Mouse (Mus musculus) retina, adult 2 months (tissue): ENCODE data around the gene Flad1.

ENCODE experiments used
- DNase-seq: peaks from one replicate; pipeline ENCODE4 v3.0.0-alpha.2; 2012; ENCODE audit warnings: low read depth, low spot score

Gene Flad1

DNA sequence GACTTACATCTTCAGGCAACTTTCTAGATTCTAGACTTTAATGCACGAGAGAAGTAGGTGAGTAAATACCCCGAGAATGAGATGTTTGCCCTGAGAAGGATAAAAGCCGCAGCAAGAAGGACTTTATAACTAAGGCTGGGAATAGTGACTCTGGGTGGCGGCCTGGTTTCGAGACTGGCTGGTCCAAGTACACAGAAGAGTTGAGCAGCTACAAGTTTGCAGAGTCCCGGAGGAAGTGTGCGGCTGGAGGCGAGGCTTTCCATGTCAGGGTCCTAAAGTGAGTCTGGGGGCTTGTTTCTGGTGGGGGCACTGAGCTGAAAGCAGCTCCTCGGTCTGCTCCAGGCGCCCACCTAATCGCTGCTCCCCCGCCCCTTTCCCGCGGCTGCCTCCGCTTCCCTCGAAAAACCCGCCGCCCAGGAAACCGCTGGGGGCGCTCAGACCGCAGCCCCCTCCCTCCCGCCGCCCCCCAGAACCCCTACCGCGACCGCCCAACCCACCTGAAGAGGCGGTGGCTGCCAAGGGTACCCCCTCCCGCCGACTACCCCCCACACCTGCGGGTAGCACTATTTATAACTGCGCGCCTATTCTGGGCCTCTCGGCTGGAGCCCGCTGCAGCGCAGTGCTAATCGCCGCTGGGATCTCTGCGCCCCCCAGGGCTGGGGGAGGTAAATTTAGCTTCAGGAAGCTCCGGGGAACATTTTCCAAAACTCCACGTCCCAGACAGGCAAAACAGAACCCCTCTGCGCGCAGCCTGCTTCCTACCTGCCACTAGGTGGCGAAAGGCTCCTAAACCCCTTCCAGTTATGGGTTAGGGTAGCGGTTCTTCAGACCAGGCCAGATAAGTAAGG lies 15.6 kb downstream of the Flad1 start:
- no peak for DNase-seq

DNA sequence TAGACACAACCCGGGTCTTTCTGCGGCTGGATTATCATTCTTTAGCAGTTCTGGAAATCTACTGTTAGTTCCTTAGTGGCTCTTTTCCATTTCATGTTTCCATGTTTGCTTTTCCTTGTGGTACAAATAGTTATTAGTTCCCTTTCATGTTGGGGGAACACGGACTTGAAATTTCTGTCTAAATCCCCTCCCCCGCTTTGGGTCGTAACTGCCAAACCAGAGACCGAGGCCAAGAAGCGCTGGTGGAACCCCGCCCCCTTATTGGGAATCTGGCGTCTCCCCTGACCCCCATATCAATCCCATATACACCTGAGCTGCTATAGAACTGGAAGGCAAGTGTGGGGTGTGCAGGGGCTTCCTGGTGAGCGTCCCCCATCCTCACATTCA lies 16.3 kb downstream of the Flad1 start:
- DNase-seq, result no peak

DNA sequence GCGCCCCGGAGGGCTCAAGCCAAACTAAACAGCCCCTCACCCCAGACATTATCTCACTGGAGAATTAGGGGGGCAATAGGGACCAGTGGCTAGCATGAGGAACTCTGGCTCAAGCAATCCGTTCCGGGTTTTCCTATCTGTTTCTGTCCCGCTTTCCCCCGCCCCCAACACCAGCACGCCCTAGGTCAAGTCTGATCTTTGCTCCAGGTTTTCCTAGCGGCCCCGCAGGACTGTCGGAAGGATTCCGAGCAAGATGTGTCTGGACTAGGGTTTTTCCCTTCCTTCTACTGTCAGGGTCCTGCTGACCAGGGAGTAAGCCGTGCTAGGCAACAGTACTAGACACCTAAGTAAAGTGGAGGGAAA lies 16.8 kb downstream of the Flad1 start:
- peak; percentile 73 for DNase-seq

DNA sequence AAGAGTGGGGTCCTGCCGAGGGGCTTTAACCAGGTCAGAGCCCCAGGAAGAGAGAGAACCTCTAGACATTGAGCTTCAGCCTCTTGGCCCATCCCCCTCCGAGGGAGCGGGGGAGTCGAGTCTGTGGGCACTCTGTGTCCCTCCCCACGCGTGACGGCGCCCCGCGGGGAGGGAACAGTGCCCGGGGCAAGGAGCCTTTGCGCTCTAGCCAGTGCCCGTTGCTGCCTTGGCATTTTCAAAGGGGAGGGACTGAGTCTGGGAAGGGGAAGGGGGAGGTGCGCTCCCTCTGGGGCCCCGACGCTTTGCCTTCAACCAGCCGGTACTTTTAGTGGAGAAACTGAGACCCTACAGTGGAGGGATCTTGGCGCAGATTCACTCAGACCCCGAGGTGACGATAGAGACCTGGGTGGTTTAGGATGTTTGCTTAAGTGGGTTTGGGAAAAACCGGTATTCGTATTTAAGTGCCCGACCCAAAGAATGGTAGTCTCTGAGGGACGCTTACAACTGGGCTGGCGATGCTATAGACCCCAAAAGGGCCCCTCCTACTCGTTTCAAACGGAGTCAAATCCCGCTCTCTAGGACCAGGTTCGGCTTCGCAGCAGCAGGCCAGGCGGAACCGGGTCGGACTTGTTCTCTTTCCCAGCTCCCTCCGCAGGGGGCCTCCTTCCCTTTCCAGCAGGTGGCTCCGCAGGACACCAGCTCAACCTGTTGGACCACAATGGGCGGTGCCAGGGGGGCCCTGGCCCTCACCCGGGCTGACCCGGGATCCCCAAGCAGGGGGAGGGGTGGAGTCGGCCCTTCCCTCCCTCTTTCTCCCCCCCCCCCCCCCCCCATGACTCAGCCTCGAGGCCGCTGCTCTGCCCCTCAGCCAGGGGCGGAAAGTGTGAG lies 17.4 kb downstream of the Flad1 start, which contains the start of gene Zbtb7b:
TSS of gene Zbtb7b (minus strand) at position 771 of the 888 bp plus-strand sequence.
- peak; percentile 64 for DNase-seq

DNA sequence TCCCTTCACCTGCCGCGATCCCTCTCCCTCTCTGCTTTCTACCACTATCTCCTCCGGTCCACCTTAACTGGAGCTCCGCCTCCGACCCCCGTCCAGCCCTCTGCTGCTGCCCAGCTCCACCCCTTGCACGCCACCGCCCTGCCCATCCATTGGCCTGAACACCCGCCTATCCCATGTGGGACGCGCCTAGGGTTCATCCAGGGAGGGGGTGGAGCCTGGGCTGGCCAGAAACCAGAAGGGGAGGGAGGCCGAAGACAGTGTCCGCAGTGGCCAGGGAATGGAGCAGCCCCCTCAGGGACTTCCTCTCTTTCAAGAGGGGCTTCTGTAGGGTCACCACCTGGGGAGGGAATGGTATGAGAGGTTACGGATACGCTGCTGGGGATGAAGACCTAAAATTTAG lies 18.1 kb downstream of the Flad1 start:
- peak; percentile 94 for DNase-seq

DNA sequence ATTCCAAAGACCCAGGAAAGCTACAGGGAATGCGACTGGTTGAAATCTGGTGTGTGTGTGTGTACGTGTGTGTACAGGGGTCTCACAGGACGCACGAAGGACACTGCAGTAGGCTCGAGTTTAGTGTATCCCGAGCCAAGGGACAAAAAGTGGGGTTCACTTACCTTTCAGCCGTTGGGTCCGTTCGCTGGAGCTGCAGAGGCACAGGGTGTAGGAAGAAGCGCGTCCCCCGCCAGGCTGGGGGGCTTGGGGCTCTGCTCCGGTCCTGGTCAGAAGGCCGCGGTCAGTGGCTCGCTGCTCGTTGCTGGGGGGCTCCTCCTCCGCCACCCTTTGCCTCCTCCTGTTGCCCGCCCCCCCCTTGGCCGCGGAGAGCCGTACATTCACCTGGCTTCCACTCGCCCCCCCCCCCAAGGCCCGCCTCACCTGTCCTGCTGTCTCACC lies 18.8 kb downstream of the Flad1 start:
- DNase-seq, result no peak

DNA sequence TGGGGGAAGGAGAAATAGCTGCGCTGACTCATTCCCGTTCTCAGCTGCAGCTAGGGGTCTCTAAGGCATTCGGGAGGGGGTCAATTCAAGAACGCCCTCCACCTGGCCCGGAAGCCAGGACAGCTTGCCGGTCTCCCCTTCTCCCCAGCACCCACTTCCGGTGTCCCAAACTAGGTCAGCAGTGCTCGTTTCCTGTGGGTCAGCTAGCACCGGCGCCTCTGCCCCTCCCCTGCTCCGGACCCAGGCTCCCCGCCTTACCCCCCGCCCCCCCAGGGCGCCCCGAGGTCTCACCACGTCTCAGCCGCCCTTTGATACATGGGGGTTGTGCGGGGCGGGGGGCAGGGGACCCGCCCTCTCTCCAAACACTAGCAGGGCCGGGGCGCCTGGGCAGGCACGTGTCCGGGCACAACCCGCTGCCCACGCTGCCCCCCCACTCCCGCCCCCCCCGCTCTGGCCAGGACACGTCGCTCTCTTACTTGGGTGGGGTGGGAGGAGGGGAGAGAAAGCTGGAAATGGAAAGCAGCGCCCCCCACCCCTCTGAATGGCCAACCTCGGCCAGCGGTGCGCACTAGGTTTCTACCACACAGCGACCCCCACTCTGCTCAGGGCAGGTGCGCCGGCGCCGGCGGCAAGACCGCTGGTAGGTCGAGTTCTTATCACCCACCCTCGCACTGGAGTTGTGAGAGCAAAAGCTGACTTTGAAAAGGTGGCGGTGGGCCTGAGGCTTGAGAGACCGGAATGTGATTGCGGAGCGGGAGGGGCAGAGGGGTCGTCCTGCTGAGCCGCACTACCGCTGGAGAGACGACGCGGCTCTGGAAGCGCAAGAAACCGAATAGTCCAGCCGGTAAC lies 19.8 kb downstream of the Flad1 start:
- DNase-seq, result peak; percentile 57

DNA sequence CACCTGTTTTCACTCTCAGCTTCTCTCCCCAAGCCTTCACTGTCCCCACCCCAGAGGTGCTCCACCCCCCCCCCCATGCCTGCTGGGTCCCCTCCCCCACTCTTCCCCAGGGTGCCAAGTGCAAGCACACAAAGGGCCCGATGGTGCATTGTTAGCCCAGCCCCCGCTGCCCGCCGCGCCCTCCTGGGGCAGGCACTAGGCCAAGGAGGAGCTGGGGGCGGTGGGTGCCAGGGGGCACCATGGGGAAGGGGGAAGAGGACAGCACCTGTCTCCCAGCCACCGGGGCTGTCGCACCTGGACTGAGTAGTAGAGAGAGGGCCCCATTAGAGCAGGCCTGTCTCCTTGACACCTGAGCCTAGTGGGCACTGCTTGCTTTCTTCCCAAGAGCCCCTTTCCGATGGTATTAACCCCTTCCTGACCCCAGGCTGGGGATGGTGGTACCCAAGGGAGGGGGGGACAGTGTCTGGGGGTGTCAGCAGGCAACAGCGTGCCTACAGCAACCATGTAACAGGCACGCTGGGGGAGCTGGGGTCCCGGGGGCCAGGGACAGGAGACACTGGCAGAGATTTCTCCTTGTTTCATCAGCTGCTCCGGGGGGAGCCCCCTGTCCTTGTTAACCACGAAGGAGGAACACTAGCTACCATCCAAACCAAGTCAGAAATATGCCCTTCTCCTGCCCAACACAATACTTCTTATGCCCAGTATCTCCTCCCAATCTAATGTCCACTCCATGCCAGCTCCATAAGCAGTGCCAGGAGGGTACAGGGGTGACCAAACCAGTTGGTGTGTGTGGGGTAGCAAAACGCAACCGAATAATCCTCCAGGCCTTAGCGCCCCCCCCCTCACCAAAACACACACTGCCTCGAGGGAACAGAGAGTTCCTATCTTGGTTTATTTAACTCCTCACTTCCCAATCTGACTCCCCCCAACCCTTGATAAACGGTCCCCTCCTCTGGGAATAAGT lies 20.7 kb downstream of the Flad1 start:
- no peak for DNase-seq

DNA sequence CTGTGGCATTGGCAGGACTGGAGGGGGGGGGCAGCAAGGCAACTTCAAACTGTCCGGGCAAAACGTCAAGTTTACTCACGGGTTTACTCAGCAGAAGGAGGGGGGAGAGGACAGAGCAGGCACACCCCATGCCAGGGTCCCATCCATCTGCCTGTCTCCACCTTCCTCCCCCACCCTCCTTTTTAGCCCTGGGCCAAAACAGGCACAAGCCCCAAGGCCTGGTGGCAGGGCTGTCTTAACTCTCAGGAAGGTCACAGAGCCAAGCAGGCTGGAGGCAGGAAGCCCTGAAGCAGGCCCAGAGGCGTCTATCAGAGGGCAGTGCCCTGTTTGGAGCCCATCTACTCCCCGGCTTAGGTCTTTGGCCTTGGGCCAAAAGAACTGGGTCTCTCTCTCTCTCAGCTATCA lies 21.6 kb downstream of the Flad1 start:
- DNase-seq, result no peak

DNA sequence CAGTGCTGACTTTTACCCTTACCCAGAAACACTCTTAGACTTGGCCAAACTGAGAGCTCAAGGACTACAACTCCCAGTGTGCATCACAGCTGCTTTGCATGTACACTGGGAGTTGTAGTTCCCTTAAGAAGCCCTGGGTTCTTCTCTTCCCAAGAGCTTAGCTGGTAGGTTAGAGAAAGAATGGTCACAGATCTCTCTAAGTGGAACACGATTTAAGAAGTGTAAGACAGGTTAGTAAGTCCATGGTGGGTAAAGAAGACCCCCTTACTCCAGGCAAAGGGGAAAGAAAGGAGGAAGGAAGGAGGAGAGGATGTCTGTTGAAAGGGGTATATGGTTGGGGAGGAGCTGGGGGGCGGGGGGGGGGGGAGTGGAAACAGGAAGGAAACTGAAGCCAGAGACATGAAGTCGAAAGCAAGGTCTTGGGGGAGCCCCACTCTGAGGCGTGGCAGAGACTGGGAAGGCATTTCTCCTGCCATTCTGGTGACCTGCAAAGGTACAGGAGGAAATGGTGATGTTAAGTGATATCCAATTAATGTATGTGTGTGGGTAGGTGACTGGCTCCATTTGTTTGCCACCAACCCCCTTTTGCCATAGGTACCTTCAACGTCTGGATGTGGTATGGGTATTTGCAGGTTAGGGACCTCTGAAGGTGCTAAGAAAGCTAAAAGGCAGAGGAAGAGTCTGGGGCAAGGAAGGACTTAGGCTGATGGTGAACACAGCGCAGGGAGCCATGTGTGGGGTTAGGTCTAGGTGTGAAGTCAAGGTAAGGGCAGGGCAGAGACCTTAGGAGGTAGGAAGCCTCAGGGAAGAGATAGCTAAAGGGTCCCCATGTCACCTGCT lies 22.5 kb downstream of the Flad1 start:
- no peak for DNase-seq

DNA sequence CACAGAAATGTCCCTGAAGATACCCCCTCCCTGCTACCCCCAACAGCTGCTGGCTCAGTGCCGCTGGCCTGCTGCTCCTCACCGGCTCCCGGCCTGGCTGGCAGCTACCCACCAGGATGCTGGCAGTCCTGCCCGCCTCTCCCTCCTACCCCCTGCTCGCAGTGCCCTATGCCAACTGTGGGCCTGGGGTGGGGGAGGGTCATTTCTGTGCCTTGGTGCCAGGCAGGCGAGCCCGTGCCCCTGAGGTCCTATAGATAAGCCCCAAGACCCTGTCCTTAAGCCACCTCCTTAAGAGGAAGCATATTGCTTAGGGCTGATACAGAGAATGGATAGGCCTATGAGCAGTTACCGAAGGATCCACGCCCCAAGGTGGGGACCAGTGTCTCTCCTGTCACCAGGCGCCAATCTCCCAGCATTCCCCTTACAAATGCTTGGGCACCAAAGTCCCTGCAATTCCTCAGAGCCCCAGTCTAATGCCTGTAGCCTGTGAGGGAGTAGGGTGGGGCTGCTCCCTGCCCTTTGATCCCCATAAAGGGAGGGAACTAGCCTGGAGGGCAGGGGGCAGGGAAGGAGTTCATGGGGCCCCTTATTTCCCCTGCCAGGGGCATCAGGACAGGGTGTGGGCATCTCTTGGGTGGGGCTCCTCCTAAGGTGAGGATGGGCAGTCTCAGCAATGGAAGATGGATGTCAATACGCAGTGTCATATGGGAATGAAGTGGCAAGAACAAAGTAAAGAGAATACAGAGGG lies 23.4 kb downstream of the Flad1 start:
- no peak for DNase-seq

DNA sequence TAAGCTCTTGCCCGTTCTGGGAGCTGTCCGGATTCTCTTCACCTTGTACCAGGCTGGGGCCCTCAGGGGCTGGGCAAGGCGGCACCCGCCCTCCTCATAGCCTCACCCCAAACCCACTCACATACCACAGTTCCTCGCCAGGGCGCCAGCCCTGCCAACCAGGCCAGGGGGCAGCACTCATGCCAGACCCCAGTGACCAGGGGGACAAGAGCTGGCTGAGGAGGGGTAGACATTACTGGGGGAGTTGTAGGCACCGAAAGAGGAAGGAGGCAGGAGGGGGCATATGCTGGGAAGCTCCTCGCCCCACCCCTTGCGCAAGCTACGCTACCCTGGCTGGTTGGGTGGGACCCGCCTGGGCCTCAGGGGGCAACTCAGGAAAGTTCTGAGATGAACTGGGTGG lies 24.0 kb downstream of the Flad1 start:
- DNase-seq, result no peak

DNA sequence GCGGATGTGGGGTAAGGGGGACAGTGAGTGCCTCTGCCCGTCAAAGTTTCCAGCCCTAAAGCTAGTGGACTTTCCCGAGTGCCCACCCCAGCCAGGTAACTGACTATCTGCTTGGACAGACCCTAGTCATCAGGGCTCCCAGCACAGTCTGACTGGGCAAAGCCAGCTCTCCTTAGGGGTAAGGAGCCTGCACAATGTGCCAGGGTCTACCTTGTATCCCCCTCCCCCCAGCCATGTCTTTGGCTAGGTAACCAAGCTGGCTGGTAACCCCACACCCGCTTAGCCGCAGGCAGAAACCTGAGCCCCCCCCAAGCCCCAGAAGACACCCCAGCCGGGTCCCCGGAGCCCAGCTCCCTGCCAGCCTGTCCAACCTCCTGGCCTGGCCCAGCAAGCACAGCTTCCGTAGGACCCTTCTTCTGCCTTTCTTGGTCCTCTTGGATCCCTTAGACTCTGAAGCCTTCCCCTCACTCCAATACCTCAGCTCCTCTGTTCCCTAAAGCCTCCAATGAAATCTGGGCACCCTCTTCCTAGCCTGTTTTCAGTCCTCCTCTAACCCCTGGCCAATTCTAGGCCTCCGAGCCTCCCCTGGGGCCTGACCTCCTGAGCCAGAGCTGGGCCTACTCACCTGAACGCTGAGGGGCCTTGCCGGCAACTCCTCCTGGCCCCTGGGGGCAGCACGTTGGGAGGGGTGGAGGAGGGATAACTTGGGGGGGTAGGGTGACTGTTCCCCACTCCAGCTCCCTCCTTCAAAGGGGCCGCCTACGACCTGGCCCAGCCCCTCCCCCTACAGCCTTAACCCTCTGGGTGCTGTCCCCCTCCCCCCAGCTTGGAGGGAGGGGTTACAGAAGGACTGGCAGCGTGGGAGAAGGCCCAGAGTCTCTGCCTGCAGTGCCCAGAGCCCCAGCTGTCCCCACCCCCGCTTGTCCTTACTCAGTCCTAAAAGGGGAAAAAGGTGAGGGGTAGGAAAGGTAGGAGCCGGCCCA lies 24.9 kb downstream of the Flad1 start:
- no peak for DNase-seq

DNA sequence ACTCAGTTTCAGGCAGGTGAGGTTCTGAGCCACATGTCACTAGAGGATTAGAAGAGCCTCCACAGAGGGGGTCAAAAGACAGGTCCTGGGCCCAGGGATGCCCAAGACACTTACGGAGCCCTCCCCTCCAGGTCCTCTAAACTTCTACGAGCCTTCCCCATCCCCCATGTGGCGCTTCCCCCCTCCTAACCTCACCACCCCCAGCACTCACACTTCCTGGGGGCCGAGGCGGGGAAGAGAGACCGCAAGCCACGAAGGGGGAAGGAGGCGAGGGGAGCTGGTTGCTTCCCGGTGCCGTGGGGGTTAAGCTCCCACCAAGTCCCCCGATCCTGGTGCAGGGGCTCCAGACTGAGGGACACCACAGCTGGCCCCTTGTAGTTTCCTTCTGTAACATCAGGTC lies 26.2 kb downstream of the Flad1 start:
- DNase-seq, result no peak

DNA sequence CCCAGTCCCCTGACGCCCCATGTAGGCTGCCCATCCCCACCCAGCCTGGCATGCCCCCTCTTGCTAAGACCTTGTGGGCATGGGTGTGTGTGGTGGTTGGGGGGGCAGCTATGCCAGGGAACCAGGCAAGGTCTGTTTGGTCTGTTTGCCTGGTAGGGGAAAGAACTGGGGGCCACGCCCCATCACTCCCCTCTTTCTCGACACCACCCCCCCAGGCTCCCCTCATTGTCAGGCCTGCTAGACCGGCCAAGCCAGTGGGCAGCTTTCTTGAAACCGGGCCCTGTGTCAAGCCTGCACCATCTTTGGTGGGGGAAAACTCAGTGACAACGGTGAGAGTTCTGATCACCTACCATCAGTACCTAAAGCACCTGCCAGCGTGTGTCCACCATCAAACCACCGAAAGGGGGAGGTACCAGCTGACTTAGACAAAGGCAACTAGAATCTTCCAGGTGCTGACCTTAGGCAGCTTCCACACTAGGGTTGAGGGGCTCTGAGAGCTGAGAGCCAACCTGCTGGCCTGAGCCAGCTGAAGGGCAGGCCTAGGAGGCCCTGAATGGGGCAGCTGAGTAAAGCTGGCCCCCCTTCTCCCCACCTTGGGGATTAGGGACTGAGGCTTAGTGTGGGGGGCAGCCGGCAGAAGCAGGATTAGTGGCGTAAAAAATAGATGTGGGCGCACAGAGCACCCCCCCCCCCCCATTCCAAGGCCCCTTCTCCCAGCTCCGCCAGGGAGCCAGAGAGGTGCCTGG lies 27.2 kb downstream of the Flad1 start:
- DNase-seq, result peak; percentile 84

DNA sequence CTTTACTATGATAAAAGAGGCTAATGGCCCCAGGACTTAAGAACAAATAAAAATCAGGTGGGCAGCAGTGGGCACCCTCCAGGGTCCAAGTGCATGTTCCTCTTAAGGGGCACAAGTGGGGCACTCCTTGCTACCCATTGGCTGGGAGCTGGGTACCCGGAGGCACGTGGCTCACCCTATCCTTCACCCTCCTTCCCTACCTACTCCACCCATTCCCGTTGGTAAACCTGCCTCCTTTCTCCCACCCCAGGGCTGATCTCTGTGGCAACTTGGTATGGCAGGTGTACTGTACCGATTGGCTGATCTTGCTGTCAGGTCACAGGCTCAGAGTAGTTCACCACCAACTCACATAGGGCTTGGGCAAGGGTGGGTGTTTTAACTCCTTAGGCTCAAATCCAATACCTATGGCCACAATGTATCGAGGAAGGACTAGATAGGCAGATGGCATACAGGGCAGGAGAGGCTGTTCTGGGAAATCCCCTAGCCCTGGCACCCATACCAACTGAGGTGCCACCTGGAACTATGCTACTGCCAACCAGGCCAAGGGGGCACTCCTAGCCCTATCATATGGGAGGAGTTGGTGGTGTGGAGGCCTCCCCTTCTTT lies 27.9 kb downstream of the Flad1 start:
- no peak for DNase-seq

DNA sequence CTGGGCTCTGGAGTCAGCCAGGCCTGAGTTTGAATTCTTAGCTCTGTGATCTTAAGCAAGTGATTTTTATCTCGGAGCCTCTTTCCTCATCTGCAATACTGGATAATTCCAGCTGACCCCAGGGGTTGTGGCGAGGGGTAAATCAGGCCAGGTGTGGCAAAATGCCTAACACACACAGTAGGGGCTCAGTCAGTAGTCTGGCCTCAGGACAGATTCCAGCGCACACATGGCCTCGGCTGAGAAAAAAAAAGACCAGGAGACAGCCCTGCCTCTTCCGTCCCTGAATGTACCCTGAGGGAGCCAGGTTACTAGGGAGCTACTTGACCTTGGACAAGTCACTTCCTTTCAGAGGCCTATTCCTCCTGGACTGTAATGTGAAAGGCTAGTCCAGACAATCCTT lies 28.7 kb downstream of the Flad1 start:
- DNase-seq, result no peak
